Mouse (Mus musculus) spleen, postnatal 14 days (tissue): ENCODE results near the gene Uts2r.

ENCODE experiments used
- DNase-seq, 2 experiments: peaks; one replicate each; pipeline ENCODE4 v3.0.0; 2021 to 2022; ENCODE audit warnings: low spot score in 2 of 2

Uts2r gene

GRCm38 (mm10) chr11:121160636-121161346 lies 720 bp downstream of the Uts2r start:
- DNase-seq, result no peak

- DNase-seq, result no peak
Measured at GRCm38 (mm10) chr11:121163751-121164150, 3.7 kb downstream of the Uts2r start.

- DNase-seq, result no peak
Measured at GRCm38 (mm10) chr11:121173203-121173602, 13.1 kb downstream of the Uts2r start.

GRCm38 (mm10) chr11:121174234-121174633 lies 14.2 kb downstream of the Uts2r start:
- no peak for DNase-seq

GRCm38 (mm10) chr11:121176285-121177270 lies 16.5 kb downstream of the Uts2r start:
- DNase-seq, result peak in 1 of 2 experiments; percentile 29

- DNase-seq, result no peak
Measured at GRCm38 (mm10) chr11:121189681-121190080, 29.6 kb downstream of the Uts2r start.

GRCm38 (mm10) chr11:121192742-121193141 lies 32.7 kb downstream of the Uts2r start:
- DNase-seq, result no peak

- DNase-seq, result no peak
Measured at GRCm38 (mm10) chr11:121193415-121193814, 33.3 kb downstream of the Uts2r start.

- no peak for DNase-seq
Measured at GRCm38 (mm10) chr11:121198622-121199021, 38.6 kb downstream of the Uts2r start.

GRCm38 (mm10) chr11:121199851-121200250 lies 39.8 kb downstream of the Uts2r start:
- no peak for DNase-seq

GRCm38 (mm10) chr11:121200781-121201180 lies 40.7 kb downstream of the Uts2r start:
- DNase-seq, result no peak

- DNase-seq, result no peak
Measured at GRCm38 (mm10) chr11:121201436-121202198, 41.5 kb downstream of the Uts2r start.

GRCm38 (mm10) chr11:121203859-121204160 lies 43.7 kb downstream of the Uts2r start:
- no peak for DNase-seq

- peak; percentile 90 to 94 for DNase-seq
Measured at GRCm38 (mm10) chr11:121204161-121205006, 44.3 kb downstream of the Uts2r start, which contains the start of the genes Hexdc and Ogfod3. Hexdc (plus strand) TSS chr11:121204433. Ogfod3 (minus strand) TSS chr11:121204711.
